Mouse (Mus musculus): Measurements from ENCODE around the gene Gcnt3. TPM values are rescaled to one million over a fixed set of nuclear protein-coding genes. Genes with fewer than 3 reads are reported as not detected.
A peak's percentile ranks its signal among the peaks of the same experiment; 100 is the strongest.

The Gcnt3 gene
- polyA plus RNA-seq, 1 experiment from 2014 or later = 0.67 TPM

- Histone ChIP-seq H3K4me1 (peaks cover 32% of the 10 kb centered on the region), H3K27me3 (no peaks in the 10 kb centered on the region), H3K27ac (no peak overlapping the region), H3K9me3 (no peaks in the 10 kb centered on the region), H3K36me3 (peaks cover 28% of the 10 kb centered on the region), H3K4me3 (no peak overlapping the region), H3K4me2 (no peak overlapping the region), H3K9ac (no peak overlapping the region)
- no peak for ATAC-seq (ENCODE audit: insufficient number of reproducible peaks, low FRiP score, low TSS enrichment, low read depth)
- 74% methylated on average over 1 of the region's 1 CpGs for WGBS
Observed at GRCm38 (mm10) chr9:69993479-69993878, 44.4 kb downstream of the Gcnt3 start.

- H3K9ac ChIP-seq = no peak overlapping the region
- ATAC-seq (ENCODE audit: insufficient number of reproducible peaks, low FRiP score, low TSS enrichment, low read depth) = no peak
- H3K4me3 ChIP-seq = no peak overlapping the region
- 0 out of 2 replicates have a peak overlapping the region, but pooled peaks have one; percentile 3 for H3K27ac ChIP-seq
- H3K27me3 ChIP-seq = no peaks in the 10 kb centered on the region
- H3K9me3 ChIP-seq = no peaks in the 10 kb centered on the region
- H3K4me2 ChIP-seq = no peak overlapping the region
- H3K36me3 ChIP-seq = peaks cover 24% of the 10 kb centered on the region
- WGBS = 75% methylated on average over 5 of the region's 5 CpGs
- peaks cover 36% of the 10 kb centered on the region for H3K4me1 ChIP-seq
Observed at GRCm38 (mm10) chr9:69992841-69993277, 45.0 kb downstream of the Gcnt3 start.

GRCm38 (mm10) chr9:69990346-69990745, 47.5 kb downstream of the Gcnt3 start:
- H3K36me3 ChIP-seq = peaks cover 7% of the 10 kb centered on the region; the same call in 1 of the 2 replicates
- WGBS = 8% methylated on average over 5 of the region's 5 CpGs
- no peak for ATAC-seq (ENCODE audit: insufficient number of reproducible peaks, low FRiP score, low TSS enrichment, low read depth)
- peak overlapping the region; percentile 53 for H3K4me2 ChIP-seq
- H3K9me3 ChIP-seq = no peaks in the 10 kb centered on the region
- peak overlapping the region; percentile 91 for H3K4me3 ChIP-seq
- H3K9ac ChIP-seq = peak overlapping the region; percentile 98; the same call in 1 of the 2 replicates
- H3K4me1 ChIP-seq = peaks cover 37% of the 10 kb centered on the region
- H3K27ac ChIP-seq = no peak overlapping the region
- no peaks in the 10 kb centered on the region for H3K27me3 ChIP-seq

- Histone ChIP-seq H3K4me1 (peaks cover 37% of the 10 kb centered on the region), H3K9ac (peak within 1 kb of the TSS; percentile 98), H3K4me2 (peak within 1 kb of the TSS; percentile 53), H3K9me3 (no peaks in the 10 kb centered on the region), H3K4me3 (peak within 1 kb of the TSS; percentile 91), H3K36me3 (peaks cover 7% of the 10 kb centered on the region; the same call in 1 of the 2 replicates), H3K27me3 (no peaks in the 10 kb centered on the region), H3K27ac (peak within 1 kb of the TSS; percentile 96)
- peak; percentile 89 for ATAC-seq (ENCODE audit: insufficient number of reproducible peaks, low FRiP score, low TSS enrichment, low read depth)
- WGBS = under 1% methylated on average over 74 of the region's 76 CpGs
Observed at GRCm38 (mm10) chr9:69989303-69990121, 48.4 kb downstream of the Gcnt3 start, which contains the start of gene Bnip2. TSS of gene Bnip2 (plus strand) at chr9:69989466.

- Histone ChIP-seq H3K4me3 (peak overlapping the region; percentile 91), H3K27ac (peak overlapping the region; percentile 96), H3K36me3 (peaks cover 7% of the 10 kb centered on the region; the same call in 1 of the 2 replicates), H3K4me2 (peak overlapping the region; percentile 46), H3K27me3 (no peaks in the 10 kb centered on the region), H3K4me1 (peaks cover 37% of the 10 kb centered on the region), H3K9ac (peak overlapping the region; percentile 98), H3K9me3 (no peaks in the 10 kb centered on the region)
- WGBS = 31% methylated on average over 16 of the region's 16 CpGs
- no peak for ATAC-seq (ENCODE audit: insufficient number of reproducible peaks, low FRiP score, low TSS enrichment, low read depth)
Observed at GRCm38 (mm10) chr9:69988706-69989302, 49.1 kb downstream of the Gcnt3 start.

GRCm38 (mm10) chr9:69987579-69987978, 50.3 kb downstream of the Gcnt3 start:
- H3K27ac ChIP-seq = no peak overlapping the region
- ATAC-seq (ENCODE audit: insufficient number of reproducible peaks, low FRiP score, low TSS enrichment, low read depth) = no peak
- under 1% methylated on average over 3 of the region's 3 CpGs for WGBS

GRCm38 (mm10) chr9:69986571-69986970, 51.3 kb downstream of the Gcnt3 start:
- Histone ChIP-seq H3K4me1 (peaks cover 20% of the 10 kb centered on the region), H3K9me3 (no peaks in the 10 kb centered on the region), H3K27me3 (no peaks in the 10 kb centered on the region), H3K36me3 (no peaks in the 10 kb centered on the region), H3K4me3 (no peak overlapping the region), H3K9ac (no peak overlapping the region), H3K27ac (no peak overlapping the region), H3K4me2 (no peak overlapping the region)
- no peak for ATAC-seq (ENCODE audit: insufficient number of reproducible peaks, low FRiP score, low TSS enrichment, low read depth)
- WGBS = 76% methylated on average over 5 of the region's 5 CpGs

More at GRCm38 (mm10) chr9:69987579-69987978, 50.3 kb downstream of the Gcnt3 start:
- no peak overlapping the region for H3K4me2 ChIP-seq
- H3K4me1 ChIP-seq = peaks cover 30% of the 10 kb centered on the region
- H3K36me3 ChIP-seq = peaks cover 7% of the 10 kb centered on the region; the same call in 1 of the 2 replicates
- no peaks in the 10 kb centered on the region for H3K27me3 ChIP-seq
- no peaks in the 10 kb centered on the region for H3K9me3 ChIP-seq
- no peak overlapping the region for H3K9ac ChIP-seq
- H3K4me3 ChIP-seq = no peak overlapping the region

GRCm38 (mm10) chr9:69986063-69986462, 51.8 kb downstream of the Gcnt3 start:
- Histone ChIP-seq H3K27ac (no peak overlapping the region), H3K36me3 (no peaks in the 10 kb centered on the region), H3K9me3 (no peaks in the 10 kb centered on the region), H3K4me1 (peaks cover 15% of the 10 kb centered on the region), H3K4me3 (no peak overlapping the region), H3K27me3 (no peaks in the 10 kb centered on the region), H3K4me2 (no peak overlapping the region), H3K9ac (no peak overlapping the region)
- no peak for ATAC-seq (ENCODE audit: insufficient number of reproducible peaks, low FRiP score, low TSS enrichment, low read depth)
- 76% methylated on average over 10 of the region's 10 CpGs for WGBS

- H3K27me3 ChIP-seq = no peaks in the 10 kb centered on the region
- no peak overlapping the region for H3K4me2 ChIP-seq
- ATAC-seq (ENCODE audit: insufficient number of reproducible peaks, low FRiP score, low TSS enrichment, low read depth) = no peak
- H3K9ac ChIP-seq = no peak overlapping the region
- H3K36me3 ChIP-seq = no peaks in the 10 kb centered on the region
- H3K9me3 ChIP-seq = no peaks in the 10 kb centered on the region
- H3K4me1 ChIP-seq = peaks cover 10% of the 10 kb centered on the region
- no peak overlapping the region for H3K27ac ChIP-seq
- WGBS = 63% methylated on average over 1 of the region's 1 CpGs
- H3K4me3 ChIP-seq = no peak overlapping the region
Observed at GRCm38 (mm10) chr9:69985526-69985925, 52.4 kb downstream of the Gcnt3 start.

Other genes starting within 250 kb of the Gcnt3 start
- gene Bnip2, start 48.6 kb downstream of the Gcnt3 start, polyA plus RNA-seq (2015; fragmentation: Nextera tagmentation; extraction: Ambion mirVana) = 106 and 117 TPM in 2 replicates
- 156 and 162 TPM in 2 replicates for gene Gtf2a2, start 25.5 kb downstream of the Gcnt3 start, polyA plus RNA-seq (2015; fragmentation: Nextera tagmentation; extraction: Ambion mirVana)
- 8.2 and 8.3 TPM in 2 replicates for gene Fam81a, start 104.5 kb upstream of the Gcnt3 start, polyA plus RNA-seq (2015; fragmentation: Nextera tagmentation; extraction: Ambion mirVana)
- 27.5 and 28.5 TPM in 2 replicates for gene Myo1e, start 169.3 kb upstream of the Gcnt3 start, polyA plus RNA-seq (2015; fragmentation: Nextera tagmentation; extraction: Ambion mirVana)

Measured in limb, embryonic 15.5 days (tissue).